Mouse (Mus musculus) hindbrain, postnatal 0 days (tissue): Measurements from ENCODE around the gene Gnai3. TPM values are rescaled to one million over a fixed set of nuclear protein-coding genes. Genes with fewer than 3 reads are reported as not detected.
A peak's percentile ranks its signal among the peaks of the same experiment; 100 is the strongest.

Source experiments
- ATAC-seq: fragments of 200-750 bp; cut with Nextera tagmentation; 2 replicates; pipeline ENCODE4 v1.8.0; 2017; ENCODE audit warnings: mild to moderate bottlenecking, moderate TSS enrichment, moderate library complexity
- DNase-seq: peaks from one replicate; pipeline ENCODE4 v3.0.0-alpha.2; 2015; ENCODE audit warnings: low spot score
- H3K27ac ChIP-seq: fragments of 300-500 bp; sonication (generic); 2 replicates; pipeline ENCODE4 v1.5.1; 2014; ENCODE audit warnings: mild to moderate bottlenecking
- H3K27me3 ChIP-seq: fragments of 300-500 bp; sonication (generic); 2 replicates; pipeline ENCODE4 v1.6.1; 2014; ENCODE audit warnings: low read length, mixed read lengths; ENCODE audit not compliant: insufficient read depth
- H3K36me3 ChIP-seq: fragments of 300-500 bp; sonication (generic); 2 replicates; pipeline ENCODE4 v1.6.1; 2014; ENCODE audit warnings: low read length, mixed read lengths; ENCODE audit not compliant: insufficient read depth
- H3K4me1 ChIP-seq: fragments of 300-500 bp; sonication (generic); 2 replicates; pipeline ENCODE4 v1.6.1; 2014; ENCODE audit warnings: antibody characterized with exemption, low read length, mixed read lengths; ENCODE audit not compliant: insufficient read depth
- H3K4me2 ChIP-seq: fragments of 300-500 bp; sonication (generic); 2 replicates; pipeline ENCODE4 v1.6.1; 2014; ENCODE audit warnings: low read depth, mild to moderate bottlenecking, low read length, moderate library complexity, mixed read lengths
- H3K4me3 ChIP-seq: fragments of 300-500 bp; sonication (generic); 2 replicates; pipeline ENCODE4 v1.5.1; 2014; ENCODE audit warnings: low read length
- H3K9ac ChIP-seq: fragments of 300-500 bp; sonication (generic); replicated peaks from 2 replicates; pipeline ENCODE4 v1.6.1; 2014; ENCODE audit warnings: mild to moderate bottlenecking, low read length, moderate library complexity, mixed read lengths
- H3K9me3 ChIP-seq: fragments of 300-500 bp; sonication (generic); 2 replicates; pipeline ENCODE4 v1.6.1; 2016; ENCODE audit warnings: low read length, mixed read lengths
- CTCF ChIP-seq: IDR thresholded peaks from 2 replicates; pipeline ENCODE4 v1.5.1; 2016; ENCODE audit warnings: antibody characterized with exemption, control low read depth, low read depth
- WGBS: fragments of 180-500 bp; shearing (Covaris S2); extraction: QIAGEN DNeasy Blood & Tissue Kit; methylation state at CpG from one replicate; pipeline ENCODE4 v1.1.7; 2014; 5-methylcytosine and 5-hydroxymethylcytosine counted together
- polyA plus RNA-seq: library from polyadenylated mRNA; unstranded; fragments of >200 nt; fragmentation: Nextera tagmentation; extraction: Ambion mirVana; gene quantifications from 2 replicates; pipeline ENCODE4 v1.2.1, GENCODE M21; 2015
- total RNA-seq: library from RNA; depleted of rRNA; stranded (reverse); fragments of >200 nt; gene quantifications from 2 replicates; pipeline ENCODE4 v1.2.3, GENCODE M21; 2014

The Gnai3 gene
- total and polyA plus RNA-seq, 2 experiments from 2014 or later: 61.0 to 100 TPM

- H3K4me3 ChIP-seq: peak within 1 kb of the TSS; percentile 73
- H3K36me3 ChIP-seq: no peaks in the 10 kb centered on the region
- H3K27ac ChIP-seq: peak within 1 kb of the TSS; percentile 51
- H3K9ac ChIP-seq: peak within 1 kb of the TSS; percentile 75
- WGBS: under 1% methylated on average over 59 of the region's 100 CpGs
- peaks cover 8% of the 10 kb centered on the region; the same call in 1 of the 2 replicates for H3K4me1 ChIP-seq
- TF ChIP-seq CTCF: no peak
- H3K27me3 ChIP-seq: no peaks in the 10 kb centered on the region
- H3K9me3 ChIP-seq: no peaks in the 10 kb centered on the region
- peak within 1 kb of the TSS; percentile 87 for H3K4me2 ChIP-seq
- DNase-seq: peak; percentile 79
- peak; percentile 63 for ATAC-seq
Measured at GRCm38 (mm10) chr3:108186098-108187047, 40.4 kb upstream of the Gnai3 start, which contains the start of gene Amigo1. TSS of gene Amigo1 (plus strand) at chr3:108186335.

GRCm38 (mm10) chr3:108185460-108186097 lies 39.6 kb upstream of the Gnai3 start:
- 4% methylated on average over 16 of the region's 16 CpGs for WGBS
- peak; percentile 48 for DNase-seq
- H3K27ac ChIP-seq: no peak overlapping the region
- peaks cover 8% of the 10 kb centered on the region; the same call in 1 of the 2 replicates for H3K4me1 ChIP-seq
- peak overlapping the region; percentile 87 for H3K4me2 ChIP-seq
- ATAC-seq: peak; percentile 41; the same call in 1 of the 2 replicates
- no peak for TF ChIP-seq CTCF
- H3K9ac ChIP-seq: peak overlapping the region; percentile 75; the same call in 1 of the 2 replicates
- no peaks in the 10 kb centered on the region for H3K27me3 ChIP-seq
- H3K4me3 ChIP-seq: peak overlapping the region; percentile 73
- no peaks in the 10 kb centered on the region for H3K36me3 ChIP-seq
- H3K9me3 ChIP-seq: no peaks in the 10 kb centered on the region

- Histone ChIP-seq H3K27me3 (no peaks in the 10 kb centered on the region), H3K27ac (no peak overlapping the region), H3K36me3 (no peaks in the 10 kb centered on the region)
Measured at GRCm38 (mm10) chr3:108184742-108185141, 38.8 kb upstream of the Gnai3 start.

GRCm38 (mm10) chr3:108180514-108180913 lies 34.6 kb upstream of the Gnai3 start:
- Histone ChIP-seq H3K9me3 (no peaks in the 10 kb centered on the region), H3K27ac (no peak overlapping the region), H3K4me3 (no peak overlapping the region), H3K4me1 (0 out of 2 replicates have a peak, but pooled peaks cover 3% of the 10 kb centered on the region), H3K27me3 (no peaks in the 10 kb centered on the region), H3K36me3 (no peaks in the 10 kb centered on the region), H3K4me2 (no peak overlapping the region), H3K9ac (no peak overlapping the region)
- no peak for DNase-seq
- TF ChIP-seq CTCF: no peak
- ATAC-seq: no peak
- 49% methylated on average over 2 of the region's 2 CpGs for WGBS

More at GRCm38 (mm10) chr3:108184742-108185141, 38.8 kb upstream of the Gnai3 start:
- TF ChIP-seq CTCF: no peak
- WGBS: 80% methylated on average over 3 of the region's 3 CpGs
- Histone ChIP-seq H3K9ac (no peak overlapping the region), H3K4me3 (no peak overlapping the region), H3K4me1 (peaks cover 8% of the 10 kb centered on the region; the same call in 1 of the 2 replicates), H3K9me3 (no peaks in the 10 kb centered on the region), H3K4me2 (no peak overlapping the region)
- DNase-seq: no peak
- ATAC-seq: no peak

GRCm38 (mm10) chr3:108178756-108179715 lies 33.1 kb upstream of the Gnai3 start:
- no peak overlapping the region for H3K4me2 ChIP-seq
- TF ChIP-seq CTCF: no peak
- DNase-seq (no peak), ATAC-seq (no peak)
- no peak overlapping the region for H3K4me3 ChIP-seq
- H3K27ac ChIP-seq: no peak overlapping the region
- no peaks in the 10 kb centered on the region for H3K36me3 ChIP-seq
- H3K27me3 ChIP-seq: no peaks in the 10 kb centered on the region
- no peak overlapping the region for H3K9ac ChIP-seq
- H3K9me3 ChIP-seq: no peaks in the 10 kb centered on the region
- WGBS: 72% methylated on average over 7 of the region's 7 CpGs
- H3K4me1 ChIP-seq: peaks cover 10% of the 10 kb centered on the region; the same call in 1 of the 2 replicates
